Mouse (Mus musculus) MEL (cell line): ENCODE measurements at regions not wholly inside any gene's neighbourhood (a gene's known extent, or its start where the extent isn't known, plus 50 kb on each side); places are given as distances from the start of the nearest gene placed in this dataset.

Source experiments
- CTCF ChIP-seq, 3 experiments: IDR thresholded peaks in 2 of 3; conservative IDR thresholded peaks in 1 of 3; 2 replicates each; pipeline ENCODE4 v1.5.1; 2011 to 2012; ENCODE audit warnings: low read length in 3 of 3, low read depth in 2 of 3, mild to moderate bottlenecking in 2 of 3, improper control_type of control experiment in 1 of 3, inconsistent platforms in 1 of 3, mixed read lengths in 1 of 3, moderate library complexity in 1 of 3; ENCODE audit not compliant: control insufficient read depth in 1 of 3, insufficient read depth in 1 of 3, poor library complexity in 1 of 3, severe bottlenecking in 1 of 3
- EP300 ChIP-seq, 2 experiments: IDR thresholded peaks; 2 replicates each; pipeline ENCODE4 v1.6.1; 2011; ENCODE audit warnings: improper control_type of control experiment in 2 of 2, low read length in 2 of 2, low read depth in 1 of 2, mild to moderate bottlenecking in 1 of 2
- GATA1 ChIP-seq: IDR thresholded peaks from 2 replicates; pipeline ENCODE4 v1.6.1; 2011; ENCODE audit warnings: low read depth, low read length, improper control_type of control experiment
- JUND ChIP-seq: IDR thresholded peaks from 2 replicates; pipeline ENCODE4 v1.6.1; 2011; ENCODE audit warnings: low read depth, mild to moderate bottlenecking, improper control_type of control experiment, low read length
- MAFK ChIP-seq: IDR thresholded peaks from 2 replicates; pipeline ENCODE4 v1.6.1; 2011; ENCODE audit warnings: low read depth, mild to moderate bottlenecking, low read length, improper control_type of control experiment, borderline replicate concordance
- MAX ChIP-seq: IDR thresholded peaks from 2 replicates; pipeline ENCODE4 v1.6.1; 2011; ENCODE audit warnings: low read length, improper control_type of control experiment
- NELFE ChIP-seq: IDR thresholded peaks from 2 replicates; pipeline ENCODE4 v1.6.1; 2011; ENCODE audit warnings: low read depth, low read length, improper control_type of control experiment
- NRF1 ChIP-seq: IDR thresholded peaks from 2 replicates; pipeline ENCODE4 v1.6.1; 2014; ENCODE audit warnings: low read depth, mild to moderate bottlenecking, inconsistent platforms, low read length, improper control_type of control experiment, moderate library complexity; ENCODE audit not compliant: poor library complexity, insufficient read depth, severe bottlenecking
- POLR2A ChIP-seq, 2 experiments: IDR thresholded peaks; 2 replicates each; pipeline ENCODE4 v1.6.1; 2011 to 2012; ENCODE audit warnings: low read length in 2 of 2, mild to moderate bottlenecking in 2 of 2, control low read depth in 1 of 2, improper control_type of control experiment in 1 of 2, low read depth in 1 of 2, moderate library complexity in 1 of 2; ENCODE audit not compliant: control insufficient read depth in 1 of 2, insufficient read depth in 1 of 2, poor library complexity in 1 of 2
- POLR2AphosphoS2 ChIP-seq: IDR thresholded peaks from 2 replicates; pipeline ENCODE4 v1.6.1; 2011; ENCODE audit warnings: low read length, improper control_type of control experiment
- TAL1 ChIP-seq: IDR thresholded peaks from 2 replicates; pipeline ENCODE4 v1.6.1; 2012; ENCODE audit warnings: mild to moderate bottlenecking, inconsistent platforms, low read length, moderate library complexity, mixed read lengths
- USF1 ChIP-seq: IDR thresholded peaks from 2 replicates; pipeline ENCODE4 v1.6.1; 2014; ENCODE audit warnings: low read depth, mild to moderate bottlenecking, inconsistent platforms, low read length, improper control_type of control experiment, moderate library complexity
- ZKSCAN1 ChIP-seq: IDR thresholded peaks from 2 replicates; pipeline ENCODE4 v1.6.1; 2012; ENCODE audit warnings: low read depth, mild to moderate bottlenecking, inconsistent platforms, low read length, improper control_type of control experiment, moderate library complexity

DNA sequence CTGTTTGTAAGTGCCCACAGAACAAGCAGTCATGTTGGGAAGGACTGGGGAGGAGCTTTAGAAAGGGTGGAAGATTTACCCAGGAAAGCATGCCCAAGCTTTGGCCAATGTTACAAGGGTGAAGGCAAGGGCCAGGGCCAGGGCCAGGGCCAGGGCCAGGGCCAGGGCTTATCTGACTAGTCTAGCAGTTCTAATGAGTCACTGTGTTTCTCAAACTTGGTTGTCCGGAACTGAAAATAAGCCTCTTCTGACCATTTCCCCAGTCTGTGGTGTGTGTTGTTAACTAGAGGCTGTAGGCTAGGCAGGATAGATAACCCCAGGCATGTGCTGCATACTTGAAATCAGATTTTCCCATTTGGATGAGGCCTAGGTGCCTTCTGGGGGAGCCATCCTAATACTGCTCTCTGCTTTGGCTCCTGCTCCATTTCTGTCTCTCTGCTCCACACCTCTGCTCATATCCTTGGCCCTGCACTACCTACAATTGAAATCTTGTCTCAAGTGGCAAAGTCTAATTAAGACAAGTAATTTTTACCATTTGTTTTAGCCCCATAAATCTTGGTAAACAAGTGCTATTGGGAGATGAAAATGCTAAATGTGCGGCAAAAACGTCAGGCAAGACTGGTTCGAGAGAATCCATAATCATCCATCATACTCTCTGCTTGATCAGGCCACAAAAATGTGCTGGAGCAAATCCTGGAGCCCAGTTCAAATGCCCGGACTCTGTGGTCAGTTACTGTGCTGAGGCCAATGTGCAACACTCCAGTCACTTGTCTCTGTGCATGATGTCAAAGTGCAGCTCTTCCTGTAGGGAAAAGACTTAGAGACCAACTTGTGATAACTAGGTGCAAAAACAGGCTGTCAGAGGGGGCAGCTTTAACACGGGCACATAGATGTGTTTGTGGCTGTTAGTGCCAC, 137.7 kb downstream of the Erv3 start:
- TF ChIP-seq CTCF (IDR thresholded peaks at IDR 0.05 in 2 of 3, conservative IDR thresholded peaks at IDR 0.05 in 1 of 3; ENCODE audit: control insufficient read depth in 1 of 3, insufficient read depth in 1 of 3, low read depth in 2 of 3, low read length in 3 of 3, poor library complexity in 1 of 3, severe bottlenecking in 1 of 3) (no peak), POLR2AphosphoS2 (no peak), EP300 (IDR thresholded peaks at IDR 0.05; ENCODE audit: low read depth in 1 of 2, low read length in 2 of 2) (no peak), POLR2A (IDR thresholded peaks at IDR 0.05; ENCODE audit: control insufficient read depth in 1 of 2, insufficient read depth in 1 of 2, low read depth in 1 of 2, low read length in 2 of 2, poor library complexity in 1 of 2) (no peak), ZKSCAN1 (no peak), GATA1 (no peak), JUND (no peak), NRF1 (no peak), TAL1 (no peak), NELFE (no peak), USF1 (no peak), MAFK (no peak), MAX (no peak)
